Mouse (Mus musculus): Measurements from ENCODE around the gene Dscam. TPM values are rescaled to one million over a fixed set of nuclear protein-coding genes. Genes with fewer than 3 reads are reported as not detected.

Dscam gene
- polyA plus RNA-seq, 1 experiment from 2014 or later, result 2.1 TPM

DNA sequence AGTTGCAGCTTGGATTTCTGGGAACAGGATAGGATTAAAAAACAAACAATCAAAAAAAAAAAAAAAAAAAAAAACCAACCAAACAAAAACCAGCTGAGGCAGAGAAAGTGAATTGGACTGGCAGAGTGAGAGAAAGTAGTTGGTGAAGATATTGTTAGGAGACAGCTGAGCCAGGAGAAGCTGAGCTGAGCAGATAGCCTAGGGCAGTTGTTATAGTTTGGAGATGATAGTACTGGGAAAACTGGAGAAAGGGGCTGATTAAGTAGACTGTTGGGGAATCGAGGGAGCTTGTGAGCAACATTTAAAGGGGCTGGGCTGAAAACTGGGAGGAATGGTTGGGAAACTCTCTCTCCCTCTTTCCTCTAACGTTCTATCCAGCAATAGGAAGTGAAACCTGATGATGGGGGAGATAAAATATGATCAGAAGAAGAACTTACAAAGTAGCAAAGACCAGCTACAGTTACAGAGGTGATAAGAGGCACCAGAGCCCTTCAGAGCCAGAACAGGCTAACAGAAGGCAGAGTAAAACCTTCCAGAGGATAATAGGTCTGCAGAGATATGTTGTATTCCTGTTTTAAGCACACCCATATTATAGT lies 201.6 kb downstream of the Dscam start:
- Histone ChIP-seq H3K9ac (no peak overlapping the region), H3K4me2 (replicated peaks) (no peak overlapping the region), H3K27ac (no peak overlapping the region), H3K4me1 (no peaks in the 10 kb centered on the region), H3K27me3 (replicated peaks) (no peaks in the 10 kb centered on the region), H3K9me3 (no peaks in the 10 kb centered on the region), H3K4me3 (no peak overlapping the region), H3K36me3 (no peaks in the 10 kb centered on the region)
- 71% methylated on average over 2 of the region's 2 CpGs for WGBS
- no peak for ATAC-seq (ENCODE audit: low FRiP score, low read depth)

GRCm38 (mm10) chr16:96959695-96960094 lies 210.9 kb downstream of the Dscam start:
- Histone ChIP-seq H3K4me1 (no peaks in the 10 kb centered on the region), H3K4me3 (no peak overlapping the region), H3K4me2 (replicated peaks) (no peak overlapping the region), H3K9ac (no peak overlapping the region), H3K9me3 (no peaks in the 10 kb centered on the region), H3K36me3 (no peaks in the 10 kb centered on the region), H3K27me3 (replicated peaks) (no peaks in the 10 kb centered on the region), H3K27ac (no peak overlapping the region)
- no peak for ATAC-seq (ENCODE audit: low FRiP score, low read depth)
- 87% methylated on average over 3 of the region's 3 CpGs for WGBS

- Histone ChIP-seq H3K4me1 (peaks cover 4% of the 10 kb centered on the region), H3K9ac (no peak overlapping the region), H3K4me3 (no peak overlapping the region), H3K9me3 (no peaks in the 10 kb centered on the region), H3K27me3 (replicated peaks) (no peaks in the 10 kb centered on the region), H3K4me2 (replicated peaks) (no peak overlapping the region), H3K27ac (no peak overlapping the region), H3K36me3 (no peaks in the 10 kb centered on the region)
- 0 out of 2 replicates have a peak, but pooled peaks have one; percentile 25 for ATAC-seq (ENCODE audit: low FRiP score, low read depth)
- WGBS, result 29% methylated on average over 11 of the region's 11 CpGs
Observed at GRCm38 (mm10) chr16:96945468-96946302, 224.9 kb downstream of the Dscam start.

DNA sequence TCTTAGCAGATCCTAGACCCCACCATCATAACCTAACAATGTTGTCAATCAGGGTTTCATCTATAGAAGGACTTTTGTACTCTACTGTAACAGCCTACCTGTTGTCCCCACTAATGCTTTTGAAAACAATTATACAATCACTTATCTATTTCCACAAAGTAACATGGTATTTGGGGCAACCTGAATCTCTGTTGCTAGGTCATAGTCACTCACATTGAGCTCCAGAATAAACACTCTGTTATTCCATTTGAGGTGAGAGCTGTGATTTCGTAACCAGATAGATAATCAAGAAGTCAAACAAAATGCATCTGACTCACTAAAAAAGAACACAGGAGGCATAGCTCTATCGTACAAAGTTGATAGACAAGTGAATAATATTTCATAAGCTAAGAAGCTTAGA lies 226.9 kb downstream of the Dscam start:
- Histone ChIP-seq H3K27ac (no peak overlapping the region), H3K36me3 (no peaks in the 10 kb centered on the region), H3K4me2 (replicated peaks) (no peak overlapping the region), H3K9ac (no peak overlapping the region), H3K9me3 (no peaks in the 10 kb centered on the region), H3K4me3 (no peak overlapping the region), H3K27me3 (replicated peaks) (no peaks in the 10 kb centered on the region), H3K4me1 (peaks cover 4% of the 10 kb centered on the region)
- ATAC-seq (ENCODE audit: low FRiP score, low read depth), result no peak
- WGBS, result 90% methylated on average over 2 of the region's 2 CpGs

DNA sequence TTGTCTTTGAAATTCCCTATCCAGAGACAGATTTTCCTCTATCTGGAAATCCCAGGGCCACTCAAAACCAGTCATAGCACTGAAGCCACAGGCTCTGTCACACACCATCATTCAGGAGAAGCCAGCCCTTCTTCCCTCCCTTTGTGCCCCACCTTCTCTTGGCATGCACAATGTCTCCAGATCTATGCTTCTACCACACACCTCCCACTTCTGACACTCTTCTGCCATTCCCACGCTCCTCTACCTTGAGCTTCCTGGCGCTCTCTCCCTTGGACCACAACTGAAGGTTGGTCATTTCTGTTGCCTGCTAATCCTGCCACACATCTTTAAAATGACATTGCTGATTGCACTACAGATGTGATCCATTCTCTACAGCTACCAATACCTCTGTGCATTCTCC lies 235.8 kb downstream of the Dscam start:
- no peak overlapping the region for H3K4me3 ChIP-seq
- no peaks in the 10 kb centered on the region for H3K36me3 ChIP-seq
- no peaks in the 10 kb centered on the region for H3K4me1 ChIP-seq
- H3K27ac ChIP-seq, result no peak overlapping the region
- H3K27me3 ChIP-seq (replicated peaks), result no peaks in the 10 kb centered on the region
- H3K4me2 ChIP-seq (replicated peaks), result no peak overlapping the region
- no peak for ATAC-seq (ENCODE audit: low FRiP score, low read depth)
- 92% methylated on average over 2 of the region's 2 CpGs for WGBS
- H3K9ac ChIP-seq, result no peak overlapping the region
- H3K9me3 ChIP-seq, result no peaks in the 10 kb centered on the region

DNA sequence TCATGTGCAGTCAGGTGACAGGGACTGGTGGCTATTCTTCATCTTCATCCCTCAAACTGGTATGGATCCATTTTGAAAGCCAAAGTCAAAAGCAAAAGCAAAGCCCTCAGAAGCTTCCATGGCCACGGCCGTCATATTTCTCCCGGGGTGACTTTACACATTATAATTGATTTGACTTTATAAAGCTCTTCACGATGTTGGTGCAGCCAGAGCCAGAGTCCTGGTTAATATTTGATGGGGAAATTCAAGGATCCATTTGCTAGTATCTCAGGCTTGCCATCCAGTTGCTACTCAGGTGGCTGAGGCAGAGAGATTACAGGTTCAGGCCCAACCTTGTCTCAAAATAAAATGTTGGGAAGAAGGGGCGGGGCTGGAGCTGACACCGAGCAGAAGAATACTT lies 238.3 kb downstream of the Dscam start:
- Histone ChIP-seq H3K27ac (no peak overlapping the region), H3K4me3 (no peak overlapping the region), H3K36me3 (no peaks in the 10 kb centered on the region), H3K27me3 (replicated peaks) (no peaks in the 10 kb centered on the region), H3K4me2 (replicated peaks) (no peak overlapping the region), H3K9me3 (no peaks in the 10 kb centered on the region), H3K4me1 (no peaks in the 10 kb centered on the region; the same call in 1 of the 2 replicates), H3K9ac (no peak overlapping the region)
- ATAC-seq (ENCODE audit: low FRiP score, low read depth), result no peak
- 89% methylated on average over 6 of the region's 6 CpGs for WGBS

- WGBS, result 78% methylated on average over 2 of the region's 2 CpGs
- no peaks in the 10 kb centered on the region for H3K27me3 ChIP-seq (replicated peaks)
- H3K4me3 ChIP-seq, result no peak overlapping the region
- no peaks in the 10 kb centered on the region for H3K9me3 ChIP-seq
- no peak overlapping the region for H3K9ac ChIP-seq
- H3K4me1 ChIP-seq, result no peaks in the 10 kb centered on the region; the same call in 1 of the 2 replicates
- no peak overlapping the region for H3K27ac ChIP-seq
- ATAC-seq (ENCODE audit: low FRiP score, low read depth), result no peak
- no peak overlapping the region for H3K4me2 ChIP-seq (replicated peaks)
- H3K36me3 ChIP-seq, result no peaks in the 10 kb centered on the region
Observed at GRCm38 (mm10) chr16:96931771-96932170, 238.8 kb downstream of the Dscam start.

GRCm38 (mm10) chr16:96928011-96928410 lies 242.5 kb downstream of the Dscam start:
- no peak overlapping the region for H3K27ac ChIP-seq
- 89% methylated on average over 1 of the region's 1 CpGs for WGBS

GRCm38 (mm10) chr16:96927408-96927807 lies 243.1 kb downstream of the Dscam start:
- Histone ChIP-seq H3K4me1 (no peaks in the 10 kb centered on the region; the same call in 1 of the 2 replicates), H3K9ac (no peak overlapping the region), H3K27me3 (replicated peaks) (no peaks in the 10 kb centered on the region), H3K9me3 (no peaks in the 10 kb centered on the region), H3K4me2 (replicated peaks) (no peak overlapping the region), H3K4me3 (no peak overlapping the region), H3K36me3 (no peaks in the 10 kb centered on the region), H3K27ac (no peak overlapping the region)
- ATAC-seq (ENCODE audit: low FRiP score, low read depth), result no peak

More at GRCm38 (mm10) chr16:96928011-96928410, 242.5 kb downstream of the Dscam start:
- ATAC-seq (ENCODE audit: low FRiP score, low read depth), result no peak
- Histone ChIP-seq H3K4me2 (replicated peaks) (no peak overlapping the region), H3K4me3 (no peak overlapping the region), H3K9me3 (no peaks in the 10 kb centered on the region), H3K9ac (no peak overlapping the region), H3K4me1 (no peaks in the 10 kb centered on the region; the same call in 1 of the 2 replicates), H3K27me3 (replicated peaks) (no peaks in the 10 kb centered on the region), H3K36me3 (no peaks in the 10 kb centered on the region)

DNA sequence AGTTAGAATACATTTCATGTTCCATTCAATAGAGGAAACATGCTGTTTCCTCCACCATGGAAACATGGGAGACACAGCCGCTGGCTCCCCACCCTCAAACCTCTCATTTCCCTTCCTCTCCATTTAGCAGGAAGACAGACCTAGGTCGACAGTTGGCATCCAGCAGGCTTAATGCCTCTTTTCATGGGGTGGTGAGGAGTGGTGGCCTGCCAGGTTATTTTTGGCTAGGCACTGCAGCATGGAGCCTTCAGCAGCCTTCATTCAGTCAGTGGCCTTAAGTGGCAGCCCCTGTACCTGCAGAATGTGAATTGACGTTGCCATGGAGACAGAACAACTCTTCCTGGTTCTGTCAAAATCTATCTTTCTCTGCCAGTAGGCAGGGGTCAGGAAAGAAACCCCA lies 243.6 kb downstream of the Dscam start:
- no peak overlapping the region for H3K9ac ChIP-seq
- H3K9me3 ChIP-seq, result no peaks in the 10 kb centered on the region
- H3K4me2 ChIP-seq (replicated peaks), result no peak overlapping the region
- no peak overlapping the region for H3K4me3 ChIP-seq
- WGBS, result 60% methylated on average over 3 of the region's 3 CpGs
- H3K36me3 ChIP-seq, result no peaks in the 10 kb centered on the region
- no peaks in the 10 kb centered on the region for H3K27me3 ChIP-seq (replicated peaks)
- no peak for ATAC-seq (ENCODE audit: low FRiP score, low read depth)
- H3K27ac ChIP-seq, result no peak overlapping the region
- H3K4me1 ChIP-seq, result no peaks in the 10 kb centered on the region; the same call in 1 of the 2 replicates

DNA sequence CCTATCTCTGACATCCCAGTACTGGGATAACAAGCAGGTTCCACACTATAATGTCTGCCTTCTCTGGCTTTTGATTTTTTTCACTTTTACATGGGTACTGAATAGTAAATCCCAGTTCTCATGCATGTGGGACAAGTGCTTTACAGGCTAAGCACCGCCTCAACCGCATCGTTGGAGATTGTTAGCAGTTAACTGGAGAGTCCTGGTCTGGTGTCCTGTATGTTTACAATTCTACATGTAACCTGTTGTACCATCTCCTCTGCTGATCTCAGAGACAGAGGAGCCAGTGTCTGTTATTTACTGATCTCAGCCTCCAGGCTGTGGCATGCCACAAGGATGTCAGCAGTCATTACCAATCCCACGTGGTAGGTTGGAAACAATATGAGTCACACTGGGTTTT lies 246.6 kb downstream of the Dscam start:
- Histone ChIP-seq H3K27ac (no peak overlapping the region), H3K9ac (no peak overlapping the region), H3K36me3 (no peaks in the 10 kb centered on the region), H3K4me3 (no peak overlapping the region), H3K9me3 (no peaks in the 10 kb centered on the region), H3K4me1 (peaks cover 4% of the 10 kb centered on the region; the same call in 1 of the 2 replicates), H3K27me3 (replicated peaks) (no peaks in the 10 kb centered on the region), H3K4me2 (replicated peaks) (no peak overlapping the region)
- no peak for ATAC-seq (ENCODE audit: low FRiP score, low read depth)
- WGBS, result 92% methylated on average over 4 of the region's 4 CpGs

GRCm38 (mm10) chr16:96914495-96914894 lies 256.1 kb downstream of the Dscam start:
- Histone ChIP-seq H3K4me2 (replicated peaks) (no peak overlapping the region), H3K27ac (no peak overlapping the region), H3K4me3 (no peak overlapping the region), H3K9ac (no peak overlapping the region), H3K36me3 (no peaks in the 10 kb centered on the region), H3K27me3 (replicated peaks) (no peaks in the 10 kb centered on the region), H3K4me1 (no peaks in the 10 kb centered on the region), H3K9me3 (no peaks in the 10 kb centered on the region)
- 89% methylated on average over 3 of the region's 3 CpGs for WGBS
- no peak for ATAC-seq (ENCODE audit: low FRiP score, low read depth)
